Mouse (Mus musculus): ENCODE measurements around the gene Hadh.

The Hadh gene

DNA sequence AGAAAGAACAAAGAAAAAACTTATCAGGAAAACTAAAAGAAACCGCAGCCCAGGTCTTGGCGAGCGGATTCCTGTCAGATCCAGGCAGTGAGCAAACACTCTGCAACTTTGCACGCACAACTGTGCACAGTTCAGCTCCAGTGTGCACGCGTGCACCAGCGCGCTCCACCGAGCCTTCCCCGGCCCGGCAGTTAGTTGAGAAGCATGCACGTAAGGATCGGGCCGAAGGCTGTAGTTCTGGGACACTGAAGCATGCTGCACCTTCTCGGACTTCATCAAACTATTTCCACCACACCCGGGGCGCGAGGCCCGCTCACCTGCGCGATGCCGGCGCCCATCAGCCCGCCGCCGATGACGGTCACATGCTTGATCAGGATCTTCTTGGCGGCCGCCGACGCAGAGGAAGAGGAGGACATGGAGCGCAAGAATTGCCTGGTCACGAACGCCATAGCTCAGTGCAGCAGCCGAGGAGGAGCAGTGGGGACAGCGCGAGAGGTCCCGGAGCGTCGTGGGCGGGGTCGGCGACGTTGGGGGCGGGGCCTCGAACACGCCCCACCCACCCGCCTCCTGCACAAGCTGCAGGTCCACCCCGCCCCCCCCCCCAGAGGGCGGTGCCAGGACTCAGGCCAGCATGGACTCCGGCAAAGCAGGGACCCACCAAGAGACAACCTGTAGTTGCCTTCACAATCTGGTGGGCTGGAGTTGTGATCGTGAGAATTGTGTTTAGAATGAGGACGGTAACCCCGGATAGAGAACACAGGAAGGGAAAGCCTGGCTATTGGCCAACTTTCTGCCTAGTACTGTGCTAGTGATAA is at the start of gene Hadh:
Hadh (minus strand) TSS at position 543 of the 815 bp plus-strand sequence.
- DNase-seq (ENCODE audit: low spot score in 2 of 2) = peak; percentile 84

DNA sequence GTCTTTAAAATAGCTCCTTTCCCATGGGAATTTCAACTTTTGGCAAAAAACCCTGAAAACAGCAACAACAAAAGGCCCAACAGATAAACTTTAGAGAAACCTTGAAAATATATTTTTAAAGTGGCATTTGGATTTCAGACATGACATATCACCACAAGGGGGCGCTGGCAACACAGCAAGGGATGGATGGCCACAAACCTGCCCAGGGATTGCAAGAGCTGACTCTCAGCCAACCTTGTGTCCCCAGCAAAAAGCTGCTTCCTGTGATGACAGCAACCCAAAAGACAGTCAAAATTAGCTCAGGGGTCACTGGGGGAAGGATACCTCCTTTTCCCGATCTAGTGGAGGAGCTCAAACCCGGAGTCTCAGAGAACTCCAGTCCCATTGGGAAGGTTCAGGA is 48.3 kb upstream of the Hadh start:
- DNase-seq (ENCODE audit: low spot score in 2 of 2) = peak; percentile 68 to 83

DNA sequence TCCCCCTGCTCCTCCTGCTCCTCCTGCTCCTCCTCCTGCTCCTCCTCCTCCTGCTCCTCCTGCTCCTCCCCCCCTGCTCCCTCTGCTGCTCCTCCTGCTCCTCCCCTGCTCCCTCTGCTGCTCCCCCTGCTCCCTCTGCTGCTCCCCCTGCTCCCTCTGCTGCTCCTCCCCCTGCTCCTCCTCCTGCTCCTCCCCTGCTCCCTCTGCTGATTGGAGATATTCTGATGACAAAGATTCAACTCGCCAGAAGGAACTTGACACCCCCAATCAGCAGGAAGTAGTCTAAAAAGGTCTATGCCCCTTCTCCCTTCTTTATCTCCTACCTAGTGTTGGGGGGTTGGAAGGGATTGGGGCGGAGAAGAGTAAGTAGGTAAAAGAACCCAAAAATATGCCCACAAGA is 46.3 kb upstream of the Hadh start:
- DNase-seq (ENCODE audit: low spot score in 2 of 2) = no peak

- no peak for DNase-seq (ENCODE audit: low spot score in 2 of 2)
Measured at GRCm38 (mm10) chr3:131317126-131317525, 45.2 kb upstream of the Hadh start.

DNA sequence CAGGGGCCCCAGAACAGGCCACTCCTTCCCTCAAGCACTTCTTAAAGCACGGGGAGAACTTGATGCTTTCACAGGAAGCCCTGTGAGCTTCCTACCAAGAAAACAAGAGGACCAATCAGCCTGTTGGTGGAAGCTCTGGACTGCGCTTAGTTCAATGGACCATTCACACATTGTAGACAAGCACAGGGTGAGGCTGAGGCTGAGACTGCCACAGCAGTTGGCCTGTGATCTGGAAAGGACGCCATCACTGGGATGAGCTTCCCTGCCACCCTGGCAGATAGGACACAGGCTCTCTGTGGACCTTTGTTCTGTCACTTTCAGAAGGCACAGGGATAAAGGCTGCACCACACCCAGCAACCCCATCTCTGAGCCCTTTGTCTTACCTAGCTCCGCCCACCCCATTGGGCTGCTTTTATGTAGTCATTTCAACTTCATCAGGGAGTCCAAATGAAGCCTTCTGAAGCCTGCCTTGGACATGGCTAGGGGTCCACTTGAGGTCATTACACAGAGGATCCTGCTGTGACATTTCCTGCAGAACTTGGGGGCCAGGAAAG is 44.1 kb upstream of the Hadh start:
- no peak for DNase-seq (ENCODE audit: low spot score in 2 of 2)

DNA sequence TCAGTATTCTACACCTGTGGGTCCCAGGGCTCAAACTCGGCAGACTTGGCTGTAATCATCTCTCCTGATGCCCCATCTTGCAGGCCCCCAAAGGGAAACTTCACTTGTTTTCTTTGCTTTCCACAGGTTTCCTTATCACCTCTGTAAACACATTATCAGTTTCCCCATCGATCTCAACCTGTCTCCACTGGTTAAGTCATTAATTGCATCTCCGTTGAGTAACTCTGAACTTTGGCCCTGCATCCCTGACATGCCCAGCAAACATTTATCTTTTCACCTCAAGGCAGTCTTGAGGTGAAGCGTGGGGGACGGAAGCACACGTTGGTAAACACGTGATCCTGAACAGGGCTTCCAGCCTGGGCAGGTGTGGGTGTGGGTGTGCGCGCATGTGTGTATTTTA is 40.4 kb upstream of the Hadh start:
- no peak for DNase-seq (ENCODE audit: low spot score in 2 of 2)

- DNase-seq (ENCODE audit: low spot score in 2 of 2) = no peak
Measured at GRCm38 (mm10) chr3:131310572-131310971, 38.7 kb upstream of the Hadh start.

DNA sequence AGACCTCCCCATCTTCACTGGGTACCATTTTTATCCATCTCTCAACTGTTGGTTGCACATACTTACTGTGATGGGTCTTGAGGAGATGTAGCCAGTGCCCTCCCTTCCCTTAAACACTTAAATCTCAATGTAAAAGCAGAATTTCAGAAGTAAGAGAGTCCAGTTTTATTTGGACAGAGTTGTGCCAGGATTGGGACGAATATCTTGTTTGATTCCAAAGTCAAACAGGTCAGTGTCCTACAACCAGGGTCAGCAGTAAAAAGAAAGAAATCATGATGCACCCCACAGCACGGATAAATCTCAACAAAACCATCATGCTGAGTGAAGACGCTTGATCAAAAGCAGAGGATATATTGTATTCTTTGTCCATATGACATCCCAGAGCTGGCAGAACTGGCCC is 35.9 kb upstream of the Hadh start:
- no peak for DNase-seq (ENCODE audit: low spot score in 2 of 2)

DNA sequence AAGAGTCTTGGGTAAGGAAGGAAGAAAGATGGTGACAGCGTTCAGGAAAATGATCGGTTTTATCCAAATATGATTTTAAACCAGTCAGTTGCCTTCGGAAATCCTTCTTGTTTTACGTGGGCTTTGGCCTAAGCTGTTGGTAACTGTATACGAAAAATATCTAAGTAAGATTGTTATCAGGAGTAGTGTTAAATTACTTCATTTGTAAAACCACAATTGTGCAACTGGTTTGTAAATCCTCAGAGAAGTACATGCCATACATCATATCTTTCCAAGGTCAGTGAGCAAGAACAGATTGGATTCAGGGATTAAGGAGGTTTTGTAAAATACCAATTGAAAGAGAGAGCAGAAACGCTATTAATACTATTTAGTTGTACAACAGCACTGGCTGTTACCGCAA is 34.4 kb upstream of the Hadh start:
- no peak for DNase-seq (ENCODE audit: low spot score in 2 of 2)

DNA sequence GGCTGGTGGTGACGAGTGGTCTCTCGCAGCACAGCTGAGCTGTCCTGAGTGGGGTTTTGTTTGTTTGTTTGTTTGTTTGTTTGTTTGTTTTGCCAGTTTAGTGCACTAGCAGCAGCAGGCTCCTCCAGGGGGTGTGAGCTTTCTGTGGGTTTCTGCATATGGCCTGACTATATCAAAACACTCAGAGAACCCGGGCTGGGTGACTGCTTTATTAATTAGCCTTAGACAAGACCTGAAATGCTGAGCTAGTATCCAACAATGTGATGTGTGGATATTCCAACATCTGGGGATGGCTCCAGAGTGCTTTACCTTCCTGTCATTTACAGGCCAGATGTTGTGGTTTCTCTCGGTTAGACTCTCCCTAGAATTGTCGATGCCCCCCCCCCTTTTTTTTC is 31.4 kb upstream of the Hadh start:
- no peak for DNase-seq (ENCODE audit: low spot score in 2 of 2)

DNA sequence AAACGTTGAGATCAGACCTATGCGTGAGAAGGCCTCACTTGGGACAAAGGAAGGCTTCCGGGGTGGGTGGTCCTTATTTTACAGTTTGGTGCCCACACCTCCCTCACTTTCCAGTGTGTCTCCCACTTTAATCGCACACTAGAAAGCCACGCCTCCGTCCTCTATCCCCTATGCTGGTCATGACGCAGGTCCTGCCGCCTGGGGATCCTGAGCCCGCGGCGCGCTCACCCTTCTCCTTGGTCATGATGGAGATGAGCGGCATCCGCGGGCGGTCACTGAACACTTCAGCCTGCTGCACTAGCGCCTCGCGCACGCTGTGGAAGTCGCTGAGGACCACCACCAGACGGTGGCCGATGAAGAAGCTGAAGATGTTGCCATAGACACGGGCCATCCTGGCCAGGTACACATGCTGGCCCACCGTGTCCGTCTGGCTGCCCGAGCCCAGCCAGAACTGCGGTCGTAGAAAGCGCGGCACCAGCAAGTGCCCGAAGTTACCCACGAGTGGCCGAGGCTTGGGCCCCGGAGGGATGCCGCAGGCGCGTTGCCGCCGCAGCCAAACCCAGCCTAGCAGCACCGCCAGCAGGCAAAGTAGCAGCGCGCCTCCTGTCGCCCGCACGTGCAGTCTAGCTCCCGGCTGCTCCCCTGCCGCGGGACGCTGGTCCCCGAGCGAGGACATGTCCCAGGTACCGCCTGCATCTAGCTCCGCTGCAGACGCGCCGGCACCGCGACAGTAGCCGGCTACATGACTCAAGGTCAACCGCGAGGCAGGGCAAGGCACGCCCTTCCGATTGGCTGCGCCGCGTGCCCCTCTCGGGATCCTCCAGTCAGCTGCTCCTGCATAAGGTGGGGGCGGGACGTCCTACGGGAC is 30.8 kb upstream of the Hadh start, which contains the start of gene Cyp2u1:
Cyp2u1 (minus strand) TSS at position 776 of the 868 bp plus-strand sequence.
- peak; percentile 75 to 83 for DNase-seq (ENCODE audit: low spot score in 2 of 2)

DNA sequence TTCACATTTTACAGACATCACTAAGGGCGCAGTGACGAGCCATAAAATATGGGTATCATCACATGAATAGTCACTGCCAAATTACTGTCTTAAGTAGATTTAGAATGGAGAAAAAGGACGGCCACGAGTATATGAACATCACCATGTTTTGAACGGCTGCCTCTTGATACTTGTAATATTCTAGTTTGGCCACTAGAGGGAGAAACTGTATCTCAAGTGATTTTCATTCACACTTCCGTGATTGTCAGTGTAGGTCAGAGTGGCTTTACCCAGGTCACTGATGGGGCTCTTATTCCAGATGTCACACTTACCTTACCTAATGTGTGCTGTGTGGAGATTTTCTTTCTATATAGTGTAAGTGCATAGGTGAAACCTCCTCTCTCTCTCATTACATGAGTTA is 28.0 kb upstream of the Hadh start:
- DNase-seq (ENCODE audit: low spot score in 2 of 2) = no peak

- no peak for DNase-seq (ENCODE audit: low spot score in 2 of 2)
Measured at GRCm38 (mm10) chr3:131299078-131299477, 27.2 kb upstream of the Hadh start.

DNA sequence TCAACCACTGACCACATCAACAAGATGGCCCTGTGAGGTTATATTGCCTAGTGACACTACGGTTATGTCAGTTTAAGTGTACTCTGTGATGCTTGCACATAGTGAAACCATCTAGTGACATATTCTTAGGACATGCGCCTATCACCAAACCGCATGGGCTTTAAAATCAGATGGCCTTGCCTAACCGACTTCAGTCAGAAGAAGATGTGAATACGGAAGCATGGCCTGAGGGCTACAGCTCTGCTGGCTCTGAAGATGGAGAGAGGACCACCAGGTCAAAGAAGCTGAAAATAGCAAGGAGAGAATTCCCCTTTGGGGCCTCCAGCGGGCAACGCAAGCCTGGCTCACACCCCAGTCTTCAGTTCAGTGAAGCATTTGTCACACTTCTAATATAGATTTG is 25.0 kb upstream of the Hadh start:
- no peak for DNase-seq (ENCODE audit: low spot score in 2 of 2)

- DNase-seq (ENCODE audit: low spot score in 2 of 2) = no peak
Measured at GRCm38 (mm10) chr3:131295513-131296200, 23.8 kb upstream of the Hadh start.

DNA sequence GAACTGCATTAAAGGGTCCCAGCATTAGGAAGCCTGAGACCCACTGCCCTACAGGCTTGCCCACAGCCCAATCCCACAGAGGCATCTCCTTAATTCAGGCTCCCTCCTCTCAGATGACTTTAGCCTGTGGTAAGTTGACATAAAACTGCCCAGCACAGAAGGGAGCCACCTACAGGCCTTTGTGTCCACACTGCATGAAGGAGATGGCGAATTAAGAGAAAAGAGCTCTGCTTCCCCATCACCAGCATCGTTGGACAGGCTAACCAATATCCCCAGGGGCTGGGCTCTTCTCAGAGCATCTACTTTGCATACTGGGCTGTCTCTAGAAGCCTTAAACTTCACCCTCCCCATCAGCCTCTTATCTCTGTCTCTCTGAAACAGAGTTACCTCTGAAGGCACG is 22.6 kb upstream of the Hadh start:
- DNase-seq (ENCODE audit: low spot score in 2 of 2) = no peak

DNA sequence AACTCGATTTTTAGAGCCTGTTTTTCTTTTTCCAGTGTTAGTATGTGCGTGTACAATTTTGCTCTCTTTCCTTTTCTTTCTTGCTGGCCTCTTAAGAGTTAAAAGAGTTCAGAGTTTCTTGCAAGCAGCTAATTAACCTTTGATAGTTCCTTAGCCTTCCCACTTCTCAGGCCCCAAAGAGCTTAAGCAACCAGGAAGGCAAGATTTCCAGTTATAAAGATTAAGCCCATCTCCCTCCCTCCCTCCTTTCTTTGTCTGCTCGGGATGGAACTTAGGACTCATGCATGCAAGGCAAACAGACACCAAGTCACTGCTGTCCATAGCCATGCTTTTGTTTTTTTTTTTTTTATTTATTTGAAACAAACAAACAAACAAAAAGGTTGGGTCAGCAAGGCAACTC is 21.1 kb upstream of the Hadh start:
- no peak for DNase-seq (ENCODE audit: low spot score in 2 of 2)

- DNase-seq (ENCODE audit: low spot score in 2 of 2) = no peak
Measured at GRCm38 (mm10) chr3:131292349-131292748, 20.4 kb upstream of the Hadh start.

GRCm38 (mm10) chr3:131291890-131292289 is 20.0 kb upstream of the Hadh start:
- DNase-seq (ENCODE audit: low spot score in 2 of 2) = no peak

DNA sequence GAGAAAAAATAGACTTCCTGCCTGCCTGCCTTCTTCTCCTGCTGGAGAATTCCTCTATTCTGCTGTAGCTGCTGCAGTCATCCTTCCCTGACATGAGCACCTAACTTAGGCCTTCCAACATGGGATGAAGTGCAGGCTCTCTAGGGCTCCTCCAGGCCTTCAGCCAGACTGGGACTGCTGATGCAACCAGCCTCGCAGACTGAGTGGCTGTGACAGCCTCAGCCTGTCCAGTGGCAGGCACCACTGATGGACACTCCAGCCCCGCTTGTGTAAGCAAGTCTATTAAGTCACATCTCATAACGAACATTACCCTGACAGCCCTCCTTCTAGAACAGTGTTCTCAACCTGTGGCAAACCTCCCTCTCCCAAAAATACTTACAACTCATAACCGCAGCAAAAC is 2.2 kb upstream of the Hadh start:
- no peak for DNase-seq (ENCODE audit: low spot score in 2 of 2)

GRCm38 (mm10) chr3:131272374-131273100 is 636 bp upstream of the Hadh start:
- no peak for DNase-seq (ENCODE audit: low spot score in 2 of 2)
